Mouse (Mus musculus) macrophage (primary cell): ENCODE data around the gene Wdr72. TPM values are rescaled to one million over a fixed set of nuclear protein-coding genes. Genes with fewer than 3 reads are reported as not detected.

Experiments
- H3K27ac ChIP-seq: fragments of 350-480 bp; formaldehyde crosslinking; 2 replicates; pipeline ENCODE4 v1.9.0; 2021
- H3K36me3 ChIP-seq: fragments of 350-480 bp; formaldehyde crosslinking; 2 replicates; pipeline ENCODE4 v1.9.0; 2021; ENCODE audit errors: inconsistent target
- H3K4me3 ChIP-seq: fragments of 350-480 bp; formaldehyde crosslinking; 2 replicates; pipeline ENCODE4 v1.9.0; 2021; ENCODE audit errors: inconsistent target
- H3K79me2 ChIP-seq: fragments of 350-480 bp; formaldehyde crosslinking; 2 replicates; pipeline ENCODE4 v1.9.0; 2021; ENCODE audit errors: inconsistent target
- WGBS: methylation state at CpG from one replicate; pipeline ENCODE4 v1.1.7; 2026; ENCODE audit warnings: inconsistent platforms; ENCODE audit not compliant: missing documents; 5-methylcytosine and 5-hydroxymethylcytosine counted together
- polyA plus RNA-seq: library from polyadenylated mRNA; stranded (reverse); fragments of 250-400 nt; gene quantifications from 3 replicates; pipeline ENCODE4 v1.2.4, GENCODE M21; 2018; ENCODE audit warnings: inconsistent platforms

Wdr72 gene
- polyA plus RNA-seq, 1 experiment from 2014 or later: not detected

- WGBS: 91% methylated on average over 11 of the region's 11 CpGs
- Histone ChIP-seq H3K4me3 (no peak overlapping the region), H3K27ac (no peak overlapping the region), H3K79me2 (no peaks in the 10 kb centered on the region), H3K36me3 (no peaks in the 10 kb centered on the region)
Observed at GRCm38 (mm10) chr9:74160361-74160933, 50.3 kb downstream of the Wdr72 start.

GRCm38 (mm10) chr9:74165697-74166096, 55.5 kb downstream of the Wdr72 start:
- Histone ChIP-seq H3K4me3 (no peak overlapping the region), H3K36me3 (no peaks in the 10 kb centered on the region), H3K79me2 (no peaks in the 10 kb centered on the region), H3K27ac (no peak overlapping the region)
- WGBS: 77% methylated on average over 2 of the region's 2 CpGs

GRCm38 (mm10) chr9:74169904-74170303, 59.7 kb downstream of the Wdr72 start:
- Histone ChIP-seq H3K36me3 (no peaks in the 10 kb centered on the region), H3K79me2 (no peaks in the 10 kb centered on the region), H3K4me3 (no peak overlapping the region), H3K27ac (no peak overlapping the region)
- 89% methylated on average over 6 of the region's 6 CpGs for WGBS

- no peak overlapping the region for H3K4me3 ChIP-seq
- no peaks in the 10 kb centered on the region for H3K79me2 ChIP-seq
- no peaks in the 10 kb centered on the region for H3K36me3 ChIP-seq
- WGBS: 76% methylated on average over 16 of the region's 16 CpGs
- no peak overlapping the region for H3K27ac ChIP-seq
Observed at GRCm38 (mm10) chr9:74186748-74187400, 76.7 kb downstream of the Wdr72 start.

- Histone ChIP-seq H3K36me3 (no peaks in the 10 kb centered on the region), H3K79me2 (no peaks in the 10 kb centered on the region), H3K27ac (no peak overlapping the region), H3K4me3 (no peak overlapping the region)
- 77% methylated on average over 8 of the region's 8 CpGs for WGBS
Observed at GRCm38 (mm10) chr9:74187401-74188029, 77.4 kb downstream of the Wdr72 start.

- Histone ChIP-seq H3K36me3 (no peaks in the 10 kb centered on the region), H3K4me3 (no peak overlapping the region), H3K27ac (no peak overlapping the region), H3K79me2 (no peaks in the 10 kb centered on the region)
- WGBS: 100% methylated on average over 2 of the region's 2 CpGs
Observed at GRCm38 (mm10) chr9:74194898-74195297, 84.7 kb downstream of the Wdr72 start.

GRCm38 (mm10) chr9:74228272-74228671, 118.1 kb downstream of the Wdr72 start:
- H3K27ac ChIP-seq: no peak overlapping the region
- no peaks in the 10 kb centered on the region for H3K79me2 ChIP-seq
- 83% methylated on average over 6 of the region's 6 CpGs for WGBS

GRCm38 (mm10) chr9:74241292-74241691, 131.1 kb downstream of the Wdr72 start:
- Histone ChIP-seq H3K79me2 (no peaks in the 10 kb centered on the region), H3K4me3 (no peak overlapping the region), H3K27ac (no peak overlapping the region), H3K36me3 (no peaks in the 10 kb centered on the region)
- 32% methylated on average over 5 of the region's 5 CpGs for WGBS

More at GRCm38 (mm10) chr9:74228272-74228671, 118.1 kb downstream of the Wdr72 start:
- no peak overlapping the region for H3K4me3 ChIP-seq
- H3K36me3 ChIP-seq: no peaks in the 10 kb centered on the region

- no peaks in the 10 kb centered on the region for H3K36me3 ChIP-seq
- H3K79me2 ChIP-seq: no peaks in the 10 kb centered on the region
- H3K4me3 ChIP-seq: no peak overlapping the region
- no peak overlapping the region for H3K27ac ChIP-seq
- WGBS: 95% methylated on average over 4 of the region's 4 CpGs
Observed at GRCm38 (mm10) chr9:74248084-74248483, 137.9 kb downstream of the Wdr72 start.

GRCm38 (mm10) chr9:74249486-74249885, 139.3 kb downstream of the Wdr72 start:
- 93% methylated on average over 1 of the region's 1 CpGs for WGBS
- H3K4me3 ChIP-seq: no peak overlapping the region
- no peaks in the 10 kb centered on the region for H3K79me2 ChIP-seq
- no peaks in the 10 kb centered on the region for H3K36me3 ChIP-seq
- H3K27ac ChIP-seq: no peak overlapping the region

GRCm38 (mm10) chr9:74250522-74250921, 140.4 kb downstream of the Wdr72 start:
- H3K36me3 ChIP-seq: no peaks in the 10 kb centered on the region
- H3K79me2 ChIP-seq: no peaks in the 10 kb centered on the region
- 88% methylated on average over 1 of the region's 1 CpGs for WGBS
- no peak overlapping the region for H3K27ac ChIP-seq
- H3K4me3 ChIP-seq: no peak overlapping the region

- Histone ChIP-seq H3K27ac (no peak overlapping the region), H3K79me2 (no peaks in the 10 kb centered on the region), H3K36me3 (no peaks in the 10 kb centered on the region), H3K4me3 (no peak overlapping the region)
- 89% methylated on average over 4 of the region's 4 CpGs for WGBS
Observed at GRCm38 (mm10) chr9:74258389-74258788, 148.2 kb downstream of the Wdr72 start.

GRCm38 (mm10) chr9:74277752-74278385, 167.7 kb downstream of the Wdr72 start:
- WGBS: 86% methylated on average over 14 of the region's 14 CpGs
- Histone ChIP-seq H3K79me2 (no peaks in the 10 kb centered on the region), H3K27ac (no peak overlapping the region), H3K4me3 (no peak overlapping the region), H3K36me3 (no peaks in the 10 kb centered on the region)

- no peak overlapping the region for H3K4me3 ChIP-seq
- WGBS: 68% methylated on average over 3 of the region's 3 CpGs
- no peaks in the 10 kb centered on the region for H3K79me2 ChIP-seq
- no peaks in the 10 kb centered on the region for H3K36me3 ChIP-seq
- H3K27ac ChIP-seq: no peak overlapping the region
Observed at GRCm38 (mm10) chr9:74282072-74282471, 171.9 kb downstream of the Wdr72 start.

- Histone ChIP-seq H3K36me3 (no peaks in the 10 kb centered on the region), H3K4me3 (no peak overlapping the region), H3K79me2 (no peaks in the 10 kb centered on the region), H3K27ac (no peak overlapping the region)
- WGBS: 74% methylated on average over 2 of the region's 2 CpGs
Observed at GRCm38 (mm10) chr9:74286210-74286609, 176.1 kb downstream of the Wdr72 start.
